Mouse (Mus musculus) embryonic facial prominence, embryonic 14.5 days (tissue): ENCODE measurements around the gene Gm20388. TPM values are rescaled to one million over a fixed set of nuclear protein-coding genes. Genes with fewer than 3 reads are reported as not detected.
A peak's percentile ranks its signal among the peaks of the same experiment; 100 is the strongest.

Experiments used
- ATAC-seq: fragments of 200-750 bp; cut with Nextera tagmentation; 2 replicates; pipeline ENCODE4 v1.8.0; 2017; ENCODE audit warnings: low read depth, moderate number of reproducible peaks, moderate TSS enrichment
- DNase-seq: peaks from one replicate; pipeline ENCODE4 v3.0.0-alpha.2; 2015; ENCODE audit warnings: low spot score
- H3K27ac ChIP-seq: fragments of 300-500 bp; sonication (generic); replicated peaks from 2 replicates; pipeline ENCODE4 v1.5.1; 2014; ENCODE audit warnings: low read depth, mild to moderate bottlenecking, low read length, moderate library complexity
- H3K27me3 ChIP-seq: fragments of 300-500 bp; sonication (generic); replicated peaks from 2 replicates; pipeline ENCODE4 v1.6.1; 2014; ENCODE audit warnings: low read length; ENCODE audit not compliant: control insufficient read depth, insufficient read depth
- H3K36me3 ChIP-seq: fragments of 300-500 bp; sonication (generic); 2 replicates; pipeline ENCODE4 v1.6.1; 2014; ENCODE audit warnings: low read length, mixed read lengths; ENCODE audit not compliant: control insufficient read depth, insufficient read depth
- H3K4me1 ChIP-seq: fragments of 300-500 bp; sonication (generic); 2 replicates; pipeline ENCODE4 v1.6.1; 2014; ENCODE audit warnings: antibody characterized with exemption, low read length; ENCODE audit not compliant: control insufficient read depth, insufficient read depth
- H3K4me2 ChIP-seq: fragments of 300-500 bp; sonication (generic); 2 replicates; pipeline ENCODE4 v1.6.1; 2014; ENCODE audit warnings: low read depth, mild to moderate bottlenecking, low read length, moderate library complexity, mixed read lengths
- H3K4me3 ChIP-seq: fragments of 300-500 bp; sonication (generic); 2 replicates; pipeline ENCODE4 v1.5.1; 2014; ENCODE audit warnings: low read depth, mild to moderate bottlenecking, low read length
- H3K9ac ChIP-seq: fragments of 300-500 bp; sonication (generic); 2 replicates; pipeline ENCODE4 v1.6.1; 2014; ENCODE audit warnings: low read depth, mild to moderate bottlenecking, low read length, moderate library complexity, mixed read lengths
- H3K9me3 ChIP-seq: fragments of 300-500 bp; sonication (generic); 2 replicates; pipeline ENCODE4 v1.6.1; 2016; ENCODE audit warnings: low read length; ENCODE audit not compliant: control insufficient read depth
- WGBS: fragments of 180-500 bp; shearing (Covaris S2); extraction: QIAGEN DNeasy Blood & Tissue Kit; methylation state at CpG from one replicate; pipeline ENCODE4 v1.1.7; 2014; 5-methylcytosine and 5-hydroxymethylcytosine counted together
- polyA plus RNA-seq: library from polyadenylated mRNA; unstranded; fragments of >200 nt; fragmentation: Nextera tagmentation; extraction: Ambion mirVana; gene quantifications from 2 replicates; pipeline ENCODE4 v1.2.1, GENCODE M21; 2014

The Gm20388 gene
- polyA plus RNA-seq, 1 experiment from 2014 or later = not detected

- no peaks in the 10 kb centered on the region for H3K4me1 ChIP-seq
- H3K27ac ChIP-seq = no peak overlapping the region
- H3K36me3 ChIP-seq = peaks cover 93% of the 10 kb centered on the region
- DNase-seq (no peak), ATAC-seq (no peak)
- H3K9me3 ChIP-seq = no peaks in the 10 kb centered on the region
- 70% methylated on average over 8 of the region's 8 CpGs for WGBS
- no peak overlapping the region; the same call in 1 of the 2 replicates for H3K9ac ChIP-seq
- H3K4me3 ChIP-seq = no peak overlapping the region
- no peaks in the 10 kb centered on the region for H3K27me3 ChIP-seq
- H3K4me2 ChIP-seq = no peak overlapping the region
Observed at GRCm38 (mm10) chr8:120571561-120571960, 660.9 kb downstream of the Gm20388 start.

GRCm38 (mm10) chr8:120572534-120572933 is 661.9 kb downstream of the Gm20388 start:
- DNase-seq = no peak
- WGBS = 83% methylated on average over 21 of the region's 21 CpGs
- no peak for ATAC-seq
- no peak overlapping the region for H3K4me3 ChIP-seq
- no peak overlapping the region for H3K9ac ChIP-seq
- H3K4me2 ChIP-seq = no peak overlapping the region
- H3K27ac ChIP-seq = no peak overlapping the region
- no peaks in the 10 kb centered on the region for H3K27me3 ChIP-seq
- no peaks in the 10 kb centered on the region for H3K4me1 ChIP-seq
- H3K9me3 ChIP-seq = no peaks in the 10 kb centered on the region
- peaks cover 92% of the 10 kb centered on the region for H3K36me3 ChIP-seq

- H3K9ac ChIP-seq = no peak overlapping the region
- H3K4me3 ChIP-seq = no peak overlapping the region
- H3K4me1 ChIP-seq = no peaks in the 10 kb centered on the region
- H3K4me2 ChIP-seq = no peak overlapping the region
- no peak for DNase-seq
- no peaks in the 10 kb centered on the region for H3K9me3 ChIP-seq
- WGBS = 62% methylated on average over 10 of the region's 11 CpGs
- no peak overlapping the region for H3K27ac ChIP-seq
- no peaks in the 10 kb centered on the region for H3K27me3 ChIP-seq
- ATAC-seq = no peak
- peaks cover 92% of the 10 kb centered on the region for H3K36me3 ChIP-seq
Observed at GRCm38 (mm10) chr8:120573866-120574265, 663.2 kb downstream of the Gm20388 start.

- H3K36me3 ChIP-seq = peaks cover 92% of the 10 kb centered on the region
- ATAC-seq = no peak
- 80% methylated on average over 19 of the region's 19 CpGs for WGBS
Observed at GRCm38 (mm10) chr8:120574941-120575340, 664.3 kb downstream of the Gm20388 start.

GRCm38 (mm10) chr8:120575801-120576200 is 665.2 kb downstream of the Gm20388 start:
- Histone ChIP-seq H3K9ac (0 out of 2 replicates have a peak overlapping the region, but pooled peaks have one; percentile 14), H3K27ac (no peak overlapping the region), H3K4me3 (no peak overlapping the region), H3K4me1 (no peaks in the 10 kb centered on the region), H3K9me3 (no peaks in the 10 kb centered on the region), H3K27me3 (no peaks in the 10 kb centered on the region), H3K36me3 (peaks cover 97% of the 10 kb centered on the region), H3K4me2 (no peak overlapping the region)
- DNase-seq (no peak), ATAC-seq (no peak)
- 35% methylated on average over 9 of the region's 9 CpGs for WGBS

More at GRCm38 (mm10) chr8:120574941-120575340, 664.3 kb downstream of the Gm20388 start:
- H3K27me3 ChIP-seq = no peaks in the 10 kb centered on the region
- no peak overlapping the region for H3K4me2 ChIP-seq
- no peak overlapping the region; the same call in 1 of the 2 replicates for H3K9ac ChIP-seq
- no peak overlapping the region for H3K4me3 ChIP-seq
- no peaks in the 10 kb centered on the region for H3K9me3 ChIP-seq
- no peak for DNase-seq
- no peak overlapping the region for H3K27ac ChIP-seq
- no peaks in the 10 kb centered on the region for H3K4me1 ChIP-seq

GRCm38 (mm10) chr8:120577821-120578220 is 667.2 kb downstream of the Gm20388 start:
- no peak overlapping the region for H3K27ac ChIP-seq
- WGBS = 87% methylated on average over 17 of the region's 17 CpGs
- H3K4me3 ChIP-seq = no peak overlapping the region
- DNase-seq (no peak), ATAC-seq (no peak)
- no peak overlapping the region for H3K4me2 ChIP-seq
- peaks cover 90% of the 10 kb centered on the region for H3K36me3 ChIP-seq
- H3K9me3 ChIP-seq = no peaks in the 10 kb centered on the region
- H3K27me3 ChIP-seq = no peaks in the 10 kb centered on the region
- no peak overlapping the region for H3K9ac ChIP-seq
- no peaks in the 10 kb centered on the region for H3K4me1 ChIP-seq

- DNase-seq = no peak
- peaks cover 83% of the 10 kb centered on the region for H3K36me3 ChIP-seq
- H3K4me1 ChIP-seq = no peaks in the 10 kb centered on the region
- H3K4me2 ChIP-seq = no peak overlapping the region
- 75% methylated on average over 8 of the region's 8 CpGs for WGBS
- no peak overlapping the region for H3K27ac ChIP-seq
- H3K4me3 ChIP-seq = no peak overlapping the region
- no peak overlapping the region for H3K9ac ChIP-seq
- H3K27me3 ChIP-seq = no peaks in the 10 kb centered on the region
- no peaks in the 10 kb centered on the region for H3K9me3 ChIP-seq
- ATAC-seq = no peak
Observed at GRCm38 (mm10) chr8:120580336-120581000, 669.8 kb downstream of the Gm20388 start.

GRCm38 (mm10) chr8:120581329-120581728 is 670.7 kb downstream of the Gm20388 start:
- no peak for ATAC-seq
- Histone ChIP-seq H3K27ac (no peak overlapping the region), H3K4me3 (no peak overlapping the region), H3K36me3 (peaks cover 79% of the 10 kb centered on the region), H3K9ac (no peak overlapping the region), H3K27me3 (no peaks in the 10 kb centered on the region), H3K9me3 (no peaks in the 10 kb centered on the region), H3K4me1 (no peaks in the 10 kb centered on the region), H3K4me2 (no peak overlapping the region)
- no peak for DNase-seq
- 92% methylated on average over 12 of the region's 12 CpGs for WGBS

GRCm38 (mm10) chr8:120581811-120582210 is 671.2 kb downstream of the Gm20388 start:
- ATAC-seq (no peak), DNase-seq (no peak)
- Histone ChIP-seq H3K4me3 (no peak overlapping the region), H3K27me3 (no peaks in the 10 kb centered on the region), H3K27ac (no peak overlapping the region), H3K4me2 (no peak overlapping the region), H3K36me3 (peaks cover 74% of the 10 kb centered on the region), H3K9ac (no peak overlapping the region), H3K4me1 (no peaks in the 10 kb centered on the region), H3K9me3 (no peaks in the 10 kb centered on the region)
- 92% methylated on average over 8 of the region's 8 CpGs for WGBS
